Comparison of ENCODE assay signal across 13 mouse cellular contexts in the genomic region with DNA sequence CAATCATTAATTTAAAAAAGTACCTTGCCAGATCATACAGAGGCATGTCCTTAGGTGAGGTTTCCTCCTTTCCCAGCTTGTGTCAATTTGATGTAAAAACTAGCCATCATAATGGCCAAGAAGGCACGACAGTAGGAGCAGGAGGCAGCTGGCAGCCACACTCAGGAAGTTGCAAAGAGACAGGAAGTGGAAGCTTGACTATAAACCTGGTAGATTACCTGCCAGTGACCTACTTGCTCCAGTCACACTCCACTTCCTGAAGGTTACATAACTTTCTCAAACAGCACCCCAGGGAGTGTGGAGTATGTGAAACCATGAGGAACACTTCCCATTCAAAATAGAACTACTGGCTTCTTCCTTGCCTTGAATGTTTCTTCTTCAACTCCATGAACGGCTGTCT.
A peak's percentile ranks its signal among the peaks of the same experiment; 100 is the strongest.
DNase-seq lines count a peak whose midpoint lies in the region; ATAC-seq lines count a peak whose summit lies in the region.
"Had no signal": no experiment of that assay in that cellular context is flagged by ENCODE, and none has a peak within 500 bp of the region (broad histone marks: within the 10 kb centered on the region; RNA-seq: fewer than 3 reads in every experiment).

No protein-coding gene starts in this region.

- DNase-seq in frontal cortex, postnatal 25 days (ENCODE audit: low spot score in 2 of 2), result no peak
- DNase-seq in CD4-positive helper T cell, adult 2 months (ENCODE audit: low read depth, low spot score), result peak; percentile 31
- DNase-seq in brain, adult 2 months (ENCODE audit: low read depth, low spot score), result peak; percentile 20
- DNase-seq in retina, embryonic 14.5 days (ENCODE audit: low spot score), result no peak
- DNase-seq in cerebellum, postnatal 25 days, result no peak
- no peak for DNase-seq in natural killer cell, adult 2 months (ENCODE audit: low spot score in 2 of 2)
- DNase-seq: cerebellum, adult 11 months; liver; lung, adult 2 months; spleen, adult 18-20 months had no signal

- ATAC-seq in frontal cortex, adult (ENCODE audit: low TSS enrichment), result 0 out of 2 replicates have a peak, but pooled peaks have one; percentile 44
- ATAC-seq in neutrophil, adult 5-6 weeks (ENCODE audit: extremely low read depth, insufficient number of reproducible peaks, low FRiP score, poor library complexity, severe bottlenecking), result 0 out of 2 replicates have a peak, but pooled peaks have one; percentile 16
- ATAC-seq: intestine, embryonic 16.5 days had no signal

Comparison
In these comparisons a context has a peak if more than half of its experiments do, and no peak if none do; other contexts are left out.
1. DNase-seq: peak in CD4-positive helper T cell, adult 2 months (single experiment) and brain, adult 2 months (single experiment); none in frontal cortex, postnatal 25 days (0 of 2), retina, embryonic 14.5 days (single experiment), cerebellum, postnatal 25 days (0 of 2) and natural killer cell, adult 2 months (0 of 2).